Mouse (Mus musculus) mouse trophoblast stem cell (cell line): ENCODE results near the gene Sprr2a3.
"Not testable (repeated sequence)": the region's sequence is repeated elsewhere in the genome, so short reads cannot be mapped to it uniquely, and the experiment has no call there.

Experiments used
- in situ Hi-C, 2 experiments: fragments of 300-500 bp; cut with MseI, MboI; formaldehyde crosslinking; loops; 2 replicates in 1 of 2; 3 replicates in 1 of 2; pipeline ENCODE4 v1.15.1; 2025

Sprr2a3 gene

DNA sequence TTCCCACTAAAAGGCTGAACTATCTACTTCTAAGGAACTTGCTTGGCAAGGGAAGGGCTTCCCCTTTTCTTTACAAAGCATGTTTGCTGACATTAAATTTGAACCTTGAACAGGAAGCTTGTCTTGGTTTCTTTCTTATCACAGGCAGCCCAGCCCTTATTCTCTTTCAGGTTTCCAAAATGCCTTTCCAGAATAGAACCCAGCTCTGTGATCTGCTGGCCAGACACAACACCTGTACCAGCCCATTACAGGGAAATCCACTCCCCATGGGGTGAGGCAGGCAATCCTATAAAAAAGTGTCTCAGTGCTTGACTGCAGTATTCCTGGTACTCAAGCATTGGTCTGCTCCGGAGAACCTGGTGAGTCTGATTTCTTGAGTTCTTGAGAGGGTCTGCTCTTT, at the start of gene Sprr2a3:
Gene Sprr2a3, plus strand, starts transcription at position 317 of the 400 bp plus-strand sequence.
- in situ Hi-C loops = not testable (repeated sequence)

DNA sequence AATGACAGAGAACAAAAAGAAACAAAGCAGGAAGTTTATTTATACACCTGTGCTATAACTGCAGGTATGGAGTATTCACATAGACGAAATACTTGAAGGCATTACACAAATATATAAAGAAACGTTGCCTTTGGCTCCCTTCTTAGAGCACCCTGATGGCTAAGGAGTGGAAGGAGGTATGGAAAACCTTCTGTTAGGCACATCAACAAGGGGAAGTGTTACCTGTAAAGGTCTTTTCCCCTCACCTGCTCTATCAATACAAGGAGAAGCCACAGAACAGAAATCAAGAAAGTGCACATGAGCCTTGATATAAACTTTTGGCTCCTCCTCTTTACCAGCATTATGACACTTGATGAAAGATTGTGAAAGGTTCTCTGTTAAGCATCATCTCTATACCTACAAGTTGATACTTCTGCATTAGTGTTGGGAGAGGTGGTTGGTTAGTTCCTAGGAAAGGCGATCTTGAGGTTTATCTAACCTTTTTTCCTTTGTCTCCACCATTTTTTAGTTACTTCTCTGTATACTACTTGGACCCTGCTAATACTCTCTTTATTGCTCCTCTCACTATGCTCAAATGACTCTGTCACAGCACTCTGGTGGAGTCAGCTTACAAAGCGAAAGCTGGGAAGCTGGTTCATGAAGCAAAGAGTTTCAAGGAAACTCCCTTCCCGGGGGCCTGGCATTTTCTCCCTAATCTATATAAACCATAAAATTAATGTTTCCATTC, 48.6 kb upstream of the Sprr2a3 start:
- in situ Hi-C loops = not testable (repeated sequence)

DNA sequence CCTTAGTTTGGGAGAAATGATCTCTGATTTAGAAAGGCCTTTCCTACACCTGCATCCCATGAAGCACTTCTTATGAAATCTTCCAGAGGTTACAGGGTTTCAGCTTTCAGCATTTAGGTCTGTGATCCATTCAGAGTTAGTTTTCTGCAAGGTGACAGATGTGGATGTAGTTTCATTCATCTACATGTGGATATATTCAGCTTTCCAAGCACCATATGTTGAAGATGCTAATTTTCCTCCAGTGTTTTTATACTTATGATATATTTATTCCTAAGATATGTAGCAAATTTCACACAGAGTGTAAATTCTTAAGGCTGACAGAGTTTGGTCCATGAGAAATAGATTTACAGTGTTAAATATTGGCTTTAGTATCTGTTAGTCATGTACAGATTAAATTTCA, 46.5 kb upstream of the Sprr2a3 start:
- in situ Hi-C loops = not testable (repeated sequence)

DNA sequence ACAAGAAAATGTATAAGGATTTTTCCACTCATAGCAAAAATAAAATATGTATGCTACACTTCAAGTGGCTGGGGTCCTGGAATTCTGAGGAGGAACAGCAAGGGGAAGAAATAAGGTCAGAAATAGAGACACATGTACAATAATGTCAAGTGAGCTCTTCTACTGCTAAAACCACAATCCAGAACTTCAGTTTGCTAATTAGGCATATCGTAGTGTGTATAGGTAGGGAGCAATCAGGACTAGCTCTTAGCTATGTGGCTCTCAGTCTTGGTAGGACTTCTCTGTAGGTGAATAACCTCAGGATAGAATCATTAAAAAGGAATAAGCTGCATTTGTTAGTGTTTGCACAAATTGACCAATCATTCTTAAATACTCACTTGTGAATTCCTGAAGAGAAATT, 46.0 kb upstream of the Sprr2a3 start:
- in situ Hi-C loops = not testable (repeated sequence)

DNA sequence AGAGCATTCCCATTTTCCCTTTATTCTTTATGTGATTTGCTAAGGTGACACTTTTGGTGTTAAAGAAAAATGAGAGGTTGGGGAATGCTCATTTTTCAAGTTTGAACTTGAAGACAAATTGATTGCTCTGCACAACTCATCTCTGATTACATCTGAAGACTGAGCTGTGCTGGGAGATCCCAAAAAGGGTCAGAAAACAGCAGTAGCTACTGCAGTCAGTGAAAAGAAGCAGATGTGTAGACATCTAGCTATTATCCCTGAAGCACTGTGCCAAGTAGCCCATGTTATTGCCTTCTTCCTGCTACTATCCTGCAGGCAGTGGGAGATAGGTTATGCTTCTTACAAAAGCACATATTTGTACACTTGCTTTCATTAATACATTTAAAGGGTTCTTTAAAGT, 40.4 kb upstream of the Sprr2a3 start:
- in situ Hi-C loops = not testable (repeated sequence)

DNA sequence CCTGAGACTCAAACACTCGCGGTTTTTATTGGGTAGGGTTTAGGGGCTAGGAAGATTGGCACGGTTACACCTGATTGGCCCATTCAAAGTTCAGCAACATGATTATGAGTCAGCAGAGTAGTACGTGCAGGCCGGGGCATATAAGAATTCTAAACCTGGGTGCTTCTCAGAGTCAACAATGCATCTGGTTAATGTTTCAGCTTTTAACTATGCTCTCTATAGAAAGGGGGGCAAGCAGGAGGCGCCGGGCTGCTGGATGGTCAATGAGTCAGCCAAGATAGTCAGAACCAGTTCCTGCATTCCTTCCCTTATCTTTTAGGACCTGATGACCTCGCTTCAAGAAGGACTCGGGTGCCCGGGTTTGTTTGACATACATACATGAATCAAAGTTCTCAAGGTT, 39.0 kb upstream of the Sprr2a3 start:
- in situ Hi-C loops = not testable (repeated sequence)

DNA sequence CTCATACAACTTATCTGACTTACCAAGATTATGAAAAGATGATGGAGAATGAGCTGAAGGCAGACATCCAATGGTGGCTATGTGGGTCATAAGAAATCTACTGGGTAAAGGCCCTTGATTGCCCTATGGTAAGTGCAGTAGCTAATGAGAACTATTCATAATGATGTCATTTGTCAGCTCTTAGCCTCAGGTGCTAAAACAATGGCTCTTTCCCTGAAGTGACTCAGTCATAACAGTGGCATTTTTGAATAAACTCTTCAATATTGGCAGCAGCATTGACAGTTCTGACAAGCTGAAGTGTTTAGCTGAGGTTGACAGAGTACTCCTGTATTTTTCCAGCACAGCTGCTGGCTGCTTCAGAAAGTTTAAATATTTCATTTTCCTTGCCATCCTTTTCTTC, 36.7 kb upstream of the Sprr2a3 start:
- in situ Hi-C loops = not testable (repeated sequence)

DNA sequence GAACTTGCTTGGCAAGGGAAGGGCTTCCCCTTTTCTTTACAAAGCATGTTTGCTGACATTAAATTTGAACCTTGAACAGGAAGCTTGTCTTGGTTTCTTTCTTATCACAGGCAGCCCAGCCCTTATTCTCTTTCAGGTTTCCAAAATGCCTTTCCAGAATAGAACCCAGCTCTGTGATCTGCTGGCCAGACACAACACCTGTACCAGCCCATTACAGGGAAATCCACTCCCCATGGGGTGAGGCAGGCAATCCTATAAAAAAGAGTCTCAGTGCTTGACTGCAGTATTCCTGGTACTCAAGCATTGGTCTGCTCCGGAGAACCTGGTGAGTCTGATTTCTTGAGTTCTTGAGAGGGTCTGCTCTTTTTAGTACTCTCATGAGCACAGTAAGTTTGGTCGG, 34.8 kb upstream of the Sprr2a3 start:
- in situ Hi-C loops = not testable (repeated sequence)

DNA sequence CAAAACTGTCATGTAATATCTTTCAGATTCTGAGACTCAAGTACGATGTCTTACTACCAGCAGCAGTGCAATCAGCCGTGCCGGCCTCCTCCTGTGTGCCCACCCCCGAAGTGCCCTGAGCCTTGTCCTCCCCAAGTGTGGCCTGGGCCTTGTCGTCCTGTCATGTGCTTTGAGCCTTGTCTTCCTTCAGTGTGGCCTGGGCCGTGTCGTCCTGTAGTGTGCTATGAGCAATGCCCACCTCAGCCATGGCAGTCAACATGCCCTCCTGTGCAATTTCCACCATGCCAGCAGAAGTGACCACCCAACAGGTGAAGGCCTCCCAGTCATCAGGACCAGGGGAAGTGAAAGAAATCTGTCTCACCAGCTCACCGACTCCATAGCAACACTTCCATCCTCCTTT, 31.4 kb upstream of the Sprr2a3 start:
- in situ Hi-C loops = not testable (repeated sequence)

DNA sequence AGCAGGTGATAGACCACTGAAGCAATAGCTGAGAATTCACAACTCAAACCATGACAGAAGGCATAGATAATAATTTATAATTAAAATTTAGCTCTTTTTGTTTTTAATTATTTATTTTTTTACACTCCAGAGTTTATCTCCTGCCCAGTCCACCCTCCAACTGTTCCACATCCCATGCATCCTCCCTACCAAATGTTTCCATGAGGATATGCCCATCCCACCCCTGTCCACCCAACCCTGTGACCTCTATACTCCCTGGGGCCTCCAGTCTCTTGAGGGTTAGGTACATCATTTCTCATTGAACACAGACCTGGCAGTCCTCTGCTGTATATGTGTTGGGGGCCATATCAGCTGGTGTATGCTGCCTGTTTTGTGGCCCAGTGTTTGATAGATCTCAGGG, 26.7 kb upstream of the Sprr2a3 start:
- in situ Hi-C loops = not testable (repeated sequence)

DNA sequence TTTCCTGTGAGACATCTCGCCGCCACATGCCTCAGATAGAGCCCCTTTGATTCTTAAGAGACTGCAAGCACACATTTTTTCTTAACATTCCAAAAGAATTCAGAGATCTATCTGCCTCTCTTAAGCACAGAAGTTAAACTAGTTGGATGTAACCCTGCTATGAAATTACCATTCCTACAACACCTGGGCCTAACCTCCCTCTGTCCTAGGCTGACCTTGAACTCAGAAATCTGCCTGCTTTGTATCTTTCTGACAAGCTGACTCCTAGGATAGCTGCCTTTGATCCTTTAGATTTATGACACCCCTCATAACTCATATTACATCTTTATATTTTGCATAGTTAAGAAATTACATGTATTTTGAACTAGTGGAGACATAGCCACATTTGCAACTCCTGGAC, 21.8 kb upstream of the Sprr2a3 start:
- in situ Hi-C loops = not testable (repeated sequence)

DNA sequence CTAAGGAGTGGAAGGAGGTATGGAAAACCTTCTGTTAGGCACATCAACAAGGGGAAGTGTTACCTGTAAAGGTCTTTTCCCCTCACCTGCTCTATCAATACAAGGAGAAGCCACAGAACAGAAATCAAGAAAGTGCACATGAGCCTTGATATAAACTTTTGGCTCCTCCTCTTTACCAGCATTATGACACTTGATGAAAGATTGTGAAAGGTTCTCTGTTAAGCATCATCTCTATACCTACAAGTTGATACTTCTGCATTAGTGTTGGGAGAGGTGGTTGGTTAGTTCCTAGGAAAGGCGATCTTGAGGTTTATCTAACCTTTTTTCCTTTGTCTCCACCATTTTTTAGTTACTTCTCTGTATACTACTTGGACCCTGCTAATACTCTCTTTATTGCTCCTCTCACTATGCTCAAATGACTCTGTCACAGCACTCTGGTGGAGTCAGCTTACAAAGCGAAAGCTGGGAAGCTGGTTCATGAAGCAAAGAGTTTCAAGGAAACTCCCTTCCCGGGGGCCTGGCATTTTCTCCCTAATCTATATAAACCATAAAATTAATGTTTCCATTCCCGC, 13.7 kb upstream of the Sprr2a3 start:
- in situ Hi-C loops = not testable (repeated sequence)

DNA sequence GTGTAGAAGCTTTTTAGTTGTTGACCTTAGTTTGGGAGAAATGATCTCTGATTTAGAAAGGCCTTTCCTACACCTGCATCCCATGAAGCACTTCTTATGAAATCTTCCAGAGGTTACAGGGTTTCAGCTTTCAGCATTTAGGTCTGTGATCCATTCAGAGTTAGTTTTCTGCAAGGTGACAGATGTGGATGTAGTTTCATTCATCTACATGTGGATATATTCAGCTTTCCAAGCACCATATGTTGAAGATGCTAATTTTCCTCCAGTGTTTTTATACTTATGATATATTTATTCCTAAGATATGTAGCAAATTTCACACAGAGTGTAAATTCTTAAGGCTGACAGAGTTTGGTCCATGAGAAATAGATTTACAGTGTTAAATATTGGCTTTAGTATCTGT, 11.7 kb upstream of the Sprr2a3 start:
- in situ Hi-C loops = not testable (repeated sequence)

DNA sequence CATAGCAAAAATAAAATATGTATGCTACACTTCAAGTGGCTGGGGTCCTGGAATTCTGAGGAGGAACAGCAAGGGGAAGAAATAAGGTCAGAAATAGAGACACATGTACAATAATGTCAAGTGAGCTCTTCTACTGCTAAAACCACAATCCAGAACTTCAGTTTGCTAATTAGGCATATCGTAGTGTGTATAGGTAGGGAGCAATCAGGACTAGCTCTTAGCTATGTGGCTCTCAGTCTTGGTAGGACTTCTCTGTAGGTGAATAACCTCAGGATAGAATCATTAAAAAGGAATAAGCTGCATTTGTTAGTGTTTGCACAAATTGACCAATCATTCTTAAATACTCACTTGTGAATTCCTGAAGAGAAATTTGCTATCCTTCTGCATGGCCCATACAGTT, 11.2 kb upstream of the Sprr2a3 start:
- in situ Hi-C loops = not testable (repeated sequence)

DNA sequence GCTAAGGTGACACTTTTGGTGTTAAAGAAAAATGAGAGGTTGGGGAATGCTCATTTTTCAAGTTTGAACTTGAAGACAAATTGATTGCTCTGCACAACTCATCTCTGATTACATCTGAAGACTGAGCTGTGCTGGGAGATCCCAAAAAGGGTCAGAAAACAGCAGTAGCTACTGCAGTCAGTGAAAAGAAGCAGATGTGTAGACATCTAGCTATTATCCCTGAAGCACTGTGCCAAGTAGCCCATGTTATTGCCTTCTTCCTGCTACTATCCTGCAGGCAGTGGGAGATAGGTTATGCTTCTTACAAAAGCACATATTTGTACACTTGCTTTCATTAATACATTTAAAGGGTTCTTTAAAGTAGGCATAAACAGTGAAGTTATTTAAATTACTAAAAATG, 5.6 kb upstream of the Sprr2a3 start:
- in situ Hi-C loops = not testable (repeated sequence)

DNA sequence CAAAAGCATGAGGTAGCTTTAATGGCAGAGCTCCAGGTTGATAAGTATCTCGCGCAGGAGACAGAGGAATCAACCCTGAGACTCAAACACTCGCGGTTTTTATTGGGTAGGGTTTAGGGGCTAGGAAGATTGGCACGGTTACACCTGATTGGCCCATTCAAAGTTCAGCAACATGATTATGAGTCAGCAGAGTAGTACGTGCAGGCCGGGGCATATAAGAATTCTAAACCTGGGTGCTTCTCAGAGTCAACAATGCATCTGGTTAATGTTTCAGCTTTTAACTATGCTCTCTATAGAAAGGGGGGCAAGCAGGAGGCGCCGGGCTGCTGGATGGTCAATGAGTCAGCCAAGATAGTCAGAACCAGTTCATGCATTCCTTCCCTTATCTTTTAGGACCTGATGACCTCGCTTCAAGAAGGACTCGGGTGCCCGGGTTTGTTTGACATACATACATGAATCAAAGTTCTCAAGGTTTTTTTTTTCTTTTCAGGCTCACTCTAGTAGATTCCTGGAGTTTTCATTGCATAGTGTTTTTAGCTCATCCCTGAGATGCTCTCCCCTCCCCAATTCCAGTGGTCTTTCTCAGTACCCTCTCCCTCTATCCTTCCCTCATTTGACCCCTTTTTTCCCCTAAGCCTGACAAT, 4.1 kb upstream of the Sprr2a3 start:
- in situ Hi-C loops = not testable (repeated sequence)

DNA sequence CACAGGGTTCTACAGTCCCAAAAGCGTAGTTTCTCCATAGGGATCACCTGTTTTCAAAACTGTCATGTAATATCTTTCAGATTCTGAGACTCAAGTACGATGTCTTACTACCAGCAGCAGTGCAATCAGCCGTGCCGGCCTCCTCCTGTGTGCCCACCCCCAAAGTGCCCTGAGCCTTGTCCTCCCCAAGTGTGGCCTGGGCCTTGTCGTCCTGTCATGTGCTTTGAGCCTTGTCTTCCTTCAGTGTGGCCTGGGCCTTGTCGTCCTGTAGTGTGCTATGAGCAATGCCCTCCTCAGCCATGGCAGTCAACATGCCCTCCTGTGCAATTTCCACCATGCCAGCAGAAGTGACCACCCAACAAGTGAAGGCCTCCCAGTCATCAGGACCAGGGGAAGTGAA, 3.3 kb downstream of the Sprr2a3 start:
- in situ Hi-C loops = not testable (repeated sequence)

DNA sequence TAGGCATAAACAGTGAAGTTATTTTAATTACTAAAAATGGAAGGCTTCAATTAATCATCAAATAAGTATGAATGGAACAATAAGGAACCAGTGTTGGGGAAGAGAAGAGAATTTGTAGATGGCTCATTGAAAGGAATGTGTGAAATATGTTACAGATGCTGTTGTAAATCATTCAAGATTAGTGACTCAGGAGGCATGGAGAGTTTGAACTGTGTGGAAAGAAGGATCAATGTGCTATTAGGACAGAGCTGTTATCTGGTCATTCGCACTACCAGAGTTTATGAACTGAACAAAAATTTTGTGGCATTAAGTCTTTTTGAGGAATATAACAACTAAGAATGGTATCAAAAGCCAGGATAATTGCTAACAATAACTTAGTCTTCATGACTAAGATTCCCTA, 22.2 kb downstream of the Sprr2a3 start:
- in situ Hi-C loops = loop anchor here in 1 of 2 experiments (25.0 kb wide), 1 partner anchor 145 kb away; no protein-coding TSS in a partner anchor

DNA sequence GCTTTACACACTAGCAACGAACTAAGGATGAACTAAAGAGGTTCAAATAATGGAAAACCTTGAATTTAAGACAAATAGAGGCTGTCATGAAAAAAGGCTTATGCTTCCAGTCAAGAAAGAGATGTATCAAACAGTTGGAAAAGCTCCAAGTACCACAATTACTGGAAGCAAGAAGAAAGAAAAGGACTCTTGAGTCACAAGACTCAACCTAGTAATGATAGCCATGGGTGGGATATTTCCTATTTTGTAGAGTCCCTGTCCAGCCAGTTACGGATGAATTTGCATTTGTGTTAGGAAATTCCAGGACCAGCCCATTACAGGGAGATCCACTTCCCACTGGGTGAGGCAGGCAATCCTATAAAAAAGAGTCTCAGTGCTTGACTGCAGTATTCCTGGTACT, 31.1 kb downstream of the Sprr2a3 start, which contains the start of gene Sprr2b:
Gene Sprr2b, plus strand, starts transcription at position 301 of the 400 bp plus-strand sequence.
- in situ Hi-C loops = loop anchor here in 1 of 2 experiments (25.0 kb wide), 1 partner anchor 154 kb away; no protein-coding TSS in a partner anchor

DNA sequence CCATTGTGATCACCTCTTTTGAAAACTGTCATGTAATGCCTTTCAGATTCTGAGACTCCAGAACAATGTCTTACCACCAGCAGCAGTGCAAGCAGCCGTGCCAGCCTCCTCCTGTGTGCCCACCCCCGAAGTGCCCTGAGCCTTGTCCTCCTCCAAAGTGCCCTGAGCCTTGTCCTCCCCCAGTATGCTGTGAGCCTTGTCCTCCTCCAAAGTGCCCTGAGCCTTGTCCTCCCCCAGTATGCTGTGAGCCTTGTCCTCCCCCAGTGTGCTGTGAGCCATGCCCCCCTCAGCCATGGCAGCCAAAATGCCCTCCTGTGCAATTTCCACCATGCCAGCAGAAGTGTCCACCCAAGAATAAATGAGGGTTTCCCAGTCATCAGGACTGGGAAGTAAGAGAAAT, 32.2 kb downstream of the Sprr2a3 start:
- in situ Hi-C loops = loop anchor here in 1 of 2 experiments (25.0 kb wide), 1 partner anchor 155 kb away; no protein-coding TSS in a partner anchor

DNA sequence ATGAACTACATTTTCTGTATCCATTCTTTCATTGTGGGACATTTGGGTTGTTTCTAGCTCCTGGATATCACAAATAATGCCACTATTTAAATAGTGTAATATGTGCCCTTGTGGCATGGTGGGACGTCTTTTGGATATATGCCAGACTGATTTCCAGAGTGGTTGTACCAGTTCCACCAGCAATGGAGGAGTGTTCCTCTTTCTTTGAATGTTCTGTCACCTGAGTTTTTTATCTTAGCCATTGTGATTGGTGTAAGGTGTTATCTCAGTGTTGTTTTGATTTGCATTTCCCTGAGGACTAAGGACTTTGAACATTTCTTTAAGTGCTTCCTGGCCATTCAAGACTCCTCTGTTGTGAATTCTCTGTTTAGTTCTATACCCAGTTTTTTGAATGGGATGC, 51.1 kb downstream of the Sprr2a3 start:
- in situ Hi-C loops = loop anchor here in 1 of 2 experiments (25.0 kb wide), 1 partner anchor 174 kb away; no protein-coding TSS in a partner anchor

DNA sequence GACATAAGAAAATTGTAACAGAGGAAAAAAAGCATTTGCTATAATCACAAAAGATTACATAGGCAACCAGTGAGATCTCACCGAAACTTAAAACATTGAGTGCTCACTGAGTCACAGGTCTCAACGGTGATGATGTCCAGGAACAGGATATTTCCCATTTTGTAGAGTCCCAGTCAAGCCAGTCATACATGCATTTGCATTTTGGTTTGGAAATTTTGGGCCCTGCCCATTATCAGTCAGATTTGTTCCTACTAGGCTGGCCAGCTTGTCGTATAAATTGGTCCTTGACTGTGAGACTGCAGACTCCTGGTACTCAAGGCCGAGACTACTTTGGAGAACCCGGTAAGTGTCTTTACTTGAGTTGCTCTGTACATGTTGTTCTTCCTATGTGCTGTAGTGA, 53.6 kb downstream of the Sprr2a3 start, which contains the start of gene Sprr2d:
Gene Sprr2d, plus strand, starts transcription at position 301 of the 400 bp plus-strand sequence.
- in situ Hi-C loops = loop anchor here in 1 of 2 experiments (25.0 kb wide), 1 partner anchor 177 kb away; no protein-coding TSS in a partner anchor
